Mouse (Mus musculus) testis, adult 2 months (tissue): ENCODE measurements at regions not wholly inside any gene's neighbourhood (a gene's known extent, or its start where the extent isn't known, plus 50 kb on each side); places are given as distances from the start of the nearest gene placed in this dataset.

ENCODE experiments used
- CTCF ChIP-seq: fragments of 200-500 bp; IDR thresholded peaks from 2 replicates; pipeline ENCODE4 v1.5.1; 2012; ENCODE audit warnings: low read depth, mild to moderate bottlenecking, inconsistent platforms, low read length, moderate library complexity; ENCODE audit not compliant: control insufficient read depth, insufficient read depth, insufficient replicate concordance
- POLR2A ChIP-seq: fragments of 200-500 bp; IDR thresholded peaks from 2 replicates; pipeline ENCODE4 v1.6.1; 2012; ENCODE audit warnings: low read depth, mild to moderate bottlenecking, inconsistent platforms, low read length, moderate library complexity; ENCODE audit not compliant: control insufficient read depth

DNA sequence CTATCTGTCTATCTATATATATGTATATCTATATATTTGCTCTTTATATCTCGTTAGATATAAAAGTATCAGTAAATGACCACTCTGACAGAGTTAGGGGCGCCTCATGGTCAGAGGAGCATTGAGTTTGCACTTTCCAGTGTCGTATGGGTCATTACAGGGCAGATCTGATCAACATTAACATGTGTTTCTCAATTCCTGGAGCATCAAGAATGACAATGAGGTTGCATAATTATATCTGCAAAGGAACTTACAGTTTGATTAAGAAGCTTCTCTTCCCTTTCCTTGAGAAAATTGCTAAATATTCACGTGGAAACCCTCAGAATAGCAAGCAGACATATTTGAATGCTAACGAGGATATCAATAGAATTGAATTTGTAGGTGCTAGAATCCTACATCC lies 158.6 kb downstream of the Gm11146 start:
- TF ChIP-seq POLR2A (no peak), CTCF (no peak)
